Mouse (Mus musculus): ENCODE results near the gene Tex37.

Gene Tex37

DNA sequence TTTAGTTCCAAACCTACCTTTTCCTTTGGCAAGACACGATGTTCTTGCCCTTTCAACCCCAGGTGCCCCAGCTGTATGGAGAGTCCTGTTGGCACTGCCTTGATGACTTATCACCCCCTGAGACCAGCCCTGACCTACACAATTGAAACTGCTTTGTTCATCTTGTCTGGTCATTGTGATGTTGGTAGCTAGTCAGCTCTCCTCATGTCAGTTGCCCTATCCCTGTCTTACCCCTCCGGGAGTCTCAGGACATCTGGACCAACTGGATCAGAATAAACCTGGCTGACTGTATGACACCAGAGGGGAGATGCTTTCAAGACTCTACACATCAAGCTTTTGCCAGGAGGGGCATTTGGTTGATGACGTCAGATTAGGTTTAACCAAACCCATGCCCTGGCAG lies at the start of gene Tex37:
Gene Tex37, minus strand, starts transcription at position 101 of the 400 bp plus-strand sequence.
- ChIA-PET CTCF (interaction anchor here in 2 of 4 experiments (0.6 to 1.4 kb wide), 2 partner anchors 107 to 109 kb away, joined by 3 to 7 read pairs; no protein-coding TSS in a partner anchor), POLR2A (interaction anchor here in 1 of 4 experiments (1.2 kb wide), 1 partner anchor 34 kb away, joined by 6 read pairs; no protein-coding TSS in a partner anchor)

DNA sequence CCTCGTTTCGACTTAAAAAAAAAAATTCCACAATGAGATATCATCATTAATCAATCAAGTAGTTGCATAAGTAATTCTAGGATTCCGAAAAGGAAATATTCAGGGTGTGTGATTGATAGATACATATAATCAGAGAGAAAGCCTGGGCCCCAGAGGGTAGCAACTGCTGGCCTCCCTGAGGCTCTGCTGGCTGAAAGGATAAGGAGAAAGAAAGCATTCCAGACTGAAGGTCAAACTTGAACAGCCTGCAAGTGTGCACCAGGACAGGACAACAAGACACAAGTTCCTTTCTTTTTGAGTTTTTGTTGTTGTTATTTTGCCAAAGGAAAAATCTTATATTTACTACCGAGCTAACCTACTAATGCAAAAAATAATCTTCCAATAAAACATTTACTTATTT lies 49.6 kb upstream of the Tex37 start:
- CTCF ChIA-PET, result interaction anchor here in 2 of 4 experiments (0.9 to 1.3 kb wide), 2 partner anchors 87 to 156 kb away, joined by 3 read pairs; no protein-coding TSS in a partner anchor
- POLR2A ChIA-PET, result interaction anchor here in 2 of 4 experiments (0.9 to 4.8 kb wide), 7 partner anchors 8 to 144 kb away, joined by 3 to 39 read pairs (median 4); partner anchors contain the start of gene Foxi3 (in 2 of the 2)

DNA sequence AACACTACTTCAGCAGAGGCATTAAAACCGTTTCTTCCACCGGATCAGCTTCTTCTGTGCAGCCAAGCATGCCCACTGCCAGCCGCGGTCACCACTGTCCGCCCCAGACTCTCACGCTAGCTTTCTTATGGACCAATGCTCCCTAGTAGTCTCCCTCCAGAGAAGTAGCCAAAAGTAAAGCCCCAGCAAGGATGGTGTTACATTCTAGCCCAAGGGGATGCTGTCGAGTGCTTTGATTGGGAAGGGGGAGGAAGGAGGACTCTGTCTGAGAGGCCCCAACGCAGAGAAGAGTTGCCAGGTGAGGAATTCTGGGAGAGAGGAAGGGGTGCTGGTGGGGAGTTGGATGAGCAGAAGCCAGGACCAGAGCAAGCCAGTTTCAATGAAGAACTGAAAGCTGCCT lies 48.7 kb upstream of the Tex37 start:
- ChIA-PET CTCF (interaction anchor here in 2 of 4 experiments (0.6 to 1.3 kb wide), 3 partner anchors 86 to 156 kb away, joined by 3 read pairs; no protein-coding TSS in a partner anchor), POLR2A (interaction anchor here in 3 of 4 experiments (0.6 to 4.8 kb wide), 8 partner anchors 8 to 143 kb away, joined by 3 to 39 read pairs (median 4); partner anchors contain the start of gene Foxi3 (in 2 of the 3))

DNA sequence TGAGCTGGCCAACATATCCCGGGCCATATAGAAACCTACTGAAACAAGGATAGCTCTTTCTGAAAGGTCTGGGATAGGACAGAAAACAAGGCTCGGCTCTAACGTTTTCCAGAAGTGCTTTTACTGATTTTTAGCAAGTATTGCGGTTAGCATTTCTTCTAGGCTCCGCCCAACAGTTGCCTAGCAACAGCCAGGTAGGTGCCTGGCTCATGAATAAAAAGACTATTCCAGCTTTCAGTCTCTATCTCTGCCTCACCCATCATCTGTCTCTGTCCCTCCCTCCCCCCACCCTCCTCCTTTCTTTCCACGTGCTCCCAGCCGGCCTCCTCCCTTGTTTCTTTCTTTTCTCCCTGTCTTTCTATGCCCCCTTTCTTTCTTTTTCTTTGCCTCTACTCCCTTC lies 47.0 kb upstream of the Tex37 start:
- POLR2A ChIA-PET, result interaction anchor here in 2 of 4 experiments (0.7 to 4.8 kb wide), 5 partner anchors 9 to 1370 kb away, joined by 3 to 39 read pairs (median 6); partner anchors contain the start of gene Foxi3 (in 1 of the 2)
- CTCF ChIA-PET, result interaction anchor here in 2 of 4 experiments (0.6 to 0.7 kb wide), 2 partner anchors 12 to 334 kb away, joined by 3 to 6 read pairs; no protein-coding TSS in a partner anchor

DNA sequence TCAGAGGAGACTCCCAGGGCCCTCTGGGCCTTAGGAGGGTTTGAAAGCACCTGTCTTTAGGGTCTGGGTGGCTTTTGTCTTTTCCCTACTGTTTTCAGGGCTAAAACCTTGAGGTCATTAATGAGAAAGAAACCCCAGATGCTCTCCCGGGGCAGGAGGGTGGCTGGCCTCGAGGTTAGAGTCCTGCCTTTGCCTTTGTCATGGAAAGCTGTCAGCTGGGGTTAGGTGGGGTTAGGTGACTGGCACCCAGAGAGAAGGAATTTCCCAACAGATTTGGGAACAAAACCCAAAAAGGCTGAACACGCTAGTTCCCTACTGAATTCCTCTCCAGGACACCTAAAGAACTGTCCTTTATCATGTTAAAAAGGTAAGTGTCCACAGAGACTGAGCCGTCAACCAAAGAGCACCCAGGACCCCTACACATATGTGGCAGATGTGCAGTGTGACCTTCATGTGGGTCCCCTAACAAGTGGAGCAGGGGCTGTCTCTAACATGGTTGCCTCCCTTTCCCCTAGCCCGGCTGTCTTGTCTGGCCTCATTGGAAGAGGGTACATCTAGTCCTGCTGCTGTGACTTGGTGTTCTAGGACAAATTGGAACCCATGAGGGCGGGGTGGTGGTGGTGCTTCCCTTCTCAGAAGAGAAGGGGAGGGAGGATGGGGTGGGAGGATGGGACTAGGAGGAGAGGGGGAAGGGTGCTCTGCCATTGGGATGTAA lies 45.5 kb upstream of the Tex37 start:
- POLR2A ChIA-PET, result interaction anchor here in 2 of 4 experiments (0.6 to 2.0 kb wide), 18 partner anchors 8 to 999 kb away, joined by 3 to 12 read pairs (median 4); partner anchors contain the start of genes Eif2ak3 (in 1 of the 2) and Foxi3 (in 1 of the 2)

DNA sequence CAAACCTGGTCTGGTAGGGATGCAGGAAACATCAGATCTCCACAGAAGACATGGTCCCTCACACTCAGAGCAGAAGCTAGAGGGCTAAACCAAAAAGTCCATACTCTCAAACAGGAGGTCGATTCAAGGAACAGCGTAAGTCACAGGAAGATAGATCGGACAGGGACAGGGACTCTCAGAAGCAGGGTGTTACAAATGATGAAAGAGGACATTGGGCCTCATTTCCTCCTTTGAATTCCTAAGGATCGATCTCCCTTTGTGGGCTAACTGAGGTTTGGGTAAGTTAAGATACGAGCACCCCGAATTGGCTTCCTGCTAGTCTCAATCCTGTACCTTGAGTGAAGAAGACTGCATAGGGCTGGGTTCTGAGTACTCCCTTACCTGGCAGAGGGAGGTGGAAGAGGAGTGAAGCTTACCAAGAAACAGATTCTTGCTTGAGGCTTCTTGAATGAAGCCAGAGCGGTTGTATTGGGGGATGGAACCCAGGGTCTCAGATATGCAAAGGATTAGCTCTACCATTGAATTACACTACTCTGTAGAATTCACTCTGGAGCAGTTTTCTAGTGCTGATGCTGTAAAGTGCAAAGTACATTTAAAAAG lies 38.7 kb upstream of the Tex37 start:
- ChIA-PET POLR2A (interaction anchor here in 2 of 4 experiments (1.0 to 4.2 kb wide), 4 partner anchors 10 to 66 kb away, joined by 3 to 39 read pairs (median 6); no protein-coding TSS in a partner anchor), CTCF (interaction anchor here in 1 of 4 experiments (0.6 kb wide), 1 partner anchor 131 kb away, joined by 3 read pairs; no protein-coding TSS in a partner anchor)

More for the DNA sequence above, 45.5 kb upstream of the Tex37 start:
- CTCF ChIA-PET, result interaction anchor here (0.5 to 2.1 kb wide), 10 partner anchors 10 to 147 kb away, joined by 3 to 5 read pairs (median 4); no protein-coding TSS in a partner anchor

DNA sequence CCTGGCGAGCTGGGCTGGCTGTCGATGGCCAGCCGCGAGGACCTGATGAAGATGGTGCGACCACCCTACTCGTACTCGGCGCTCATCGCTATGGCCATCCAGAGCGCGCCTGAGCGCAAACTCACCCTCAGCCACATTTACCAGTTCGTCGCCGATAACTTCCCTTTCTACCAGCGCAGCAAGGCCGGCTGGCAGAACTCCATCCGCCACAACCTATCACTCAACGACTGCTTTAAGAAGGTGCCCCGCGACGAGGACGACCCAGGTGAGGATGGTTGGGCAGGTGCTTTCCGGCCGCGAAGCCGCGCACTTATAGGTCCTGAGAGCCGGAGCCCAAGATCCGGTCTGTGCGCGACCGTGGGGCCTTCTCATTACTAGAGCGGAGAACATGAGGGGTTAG lies 38.2 kb upstream of the Tex37 start:
- POLR2A ChIA-PET, result interaction anchor here in 3 of 4 experiments (0.6 to 4.2 kb wide), 9 partner anchors 10 to 113 kb away, joined by 3 to 39 read pairs (median 8); partner anchors contain the start of gene Eif2ak3 (in 1 of the 3)
- CTCF ChIA-PET, result interaction anchor here in 3 of 4 experiments (0.6 to 1.7 kb wide), 6 partner anchors 35 to 145 kb away, joined by 3 to 8 read pairs (median 4); no protein-coding TSS in a partner anchor

DNA sequence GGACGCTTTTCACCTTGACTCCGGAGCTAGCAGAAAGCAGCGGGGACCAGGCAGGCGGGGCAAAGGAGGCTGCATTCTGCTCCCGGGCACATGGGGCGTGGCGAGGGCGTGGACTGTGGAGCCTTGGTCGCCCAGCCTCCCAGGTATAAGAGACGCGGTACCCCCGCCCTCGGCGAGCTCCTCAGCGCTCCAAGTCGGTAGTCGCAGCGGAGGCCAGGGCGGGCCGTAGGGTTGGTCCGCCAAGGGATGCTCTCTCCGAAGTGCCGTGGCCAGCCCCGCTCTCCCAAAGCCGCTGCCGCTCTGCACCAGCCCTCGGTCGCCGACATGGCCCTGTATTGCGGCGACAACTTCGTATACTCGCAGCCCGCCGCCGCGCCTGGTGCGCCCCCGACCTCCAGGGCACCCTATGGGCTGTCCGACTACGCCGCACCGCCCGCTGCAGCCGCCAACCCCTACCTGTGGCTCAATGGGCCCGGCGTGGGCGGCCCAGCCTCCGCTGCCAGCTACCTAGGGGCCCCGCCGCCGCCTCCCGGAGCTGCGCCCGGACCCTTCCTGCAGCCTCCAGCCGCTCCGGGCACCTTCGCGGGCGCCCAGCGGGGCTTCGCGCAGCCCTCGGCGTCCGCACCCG lies 37.7 kb upstream of the Tex37 start, which contains the start of gene Foxi3:
Gene Foxi3, plus strand, starts transcription at position 247 of the 628 bp plus-strand sequence.
- CTCF ChIA-PET, result interaction anchor here (0.6 to 1.7 kb wide), 12 partner anchors 31 to 152 kb away, joined by 3 to 8 read pairs (median 4); no protein-coding TSS in a partner anchor

DNA sequence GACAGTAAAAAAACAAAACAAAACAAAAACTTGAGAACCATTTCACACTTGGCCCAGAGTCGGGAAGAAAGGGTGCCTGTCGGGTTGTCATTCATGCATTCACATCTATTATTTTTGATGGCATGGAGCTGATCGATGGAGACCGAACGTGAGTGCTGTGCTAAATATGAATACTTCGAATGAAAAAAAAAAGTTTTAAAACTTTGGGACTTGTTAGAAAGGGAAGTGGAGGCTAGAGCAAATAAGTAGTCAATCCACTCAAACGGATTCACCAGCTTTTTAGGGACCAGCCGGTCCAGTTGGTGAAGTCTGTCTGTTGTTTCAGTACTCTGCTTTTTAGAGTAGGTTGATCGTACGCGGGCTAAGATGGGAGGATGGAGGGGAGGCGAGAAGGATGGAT lies 37.1 kb upstream of the Tex37 start:
- ChIA-PET CTCF (interaction anchor here in 3 of 4 experiments (0.9 to 1.7 kb wide), 11 partner anchors 31 to 151 kb away, joined by 3 to 8 read pairs (median 4); no protein-coding TSS in a partner anchor), POLR2A (interaction anchor here in 2 of 4 experiments (0.5 to 4.2 kb wide), 13 partner anchors 8 to 751 kb away, joined by 3 to 39 read pairs (median 4); partner anchors contain the start of gene Eif2ak3 (in 1 of the 2))

More for the DNA sequence above, 37.7 kb upstream of the Tex37 start, which contains the start of gene Foxi3:
- POLR2A ChIA-PET, result interaction anchor here in 3 of 4 experiments (0.5 to 4.2 kb wide), 15 partner anchors 8 to 750 kb away, joined by 3 to 39 read pairs (median 4); partner anchors contain the start of gene Eif2ak3 (in 1 of the 3)

DNA sequence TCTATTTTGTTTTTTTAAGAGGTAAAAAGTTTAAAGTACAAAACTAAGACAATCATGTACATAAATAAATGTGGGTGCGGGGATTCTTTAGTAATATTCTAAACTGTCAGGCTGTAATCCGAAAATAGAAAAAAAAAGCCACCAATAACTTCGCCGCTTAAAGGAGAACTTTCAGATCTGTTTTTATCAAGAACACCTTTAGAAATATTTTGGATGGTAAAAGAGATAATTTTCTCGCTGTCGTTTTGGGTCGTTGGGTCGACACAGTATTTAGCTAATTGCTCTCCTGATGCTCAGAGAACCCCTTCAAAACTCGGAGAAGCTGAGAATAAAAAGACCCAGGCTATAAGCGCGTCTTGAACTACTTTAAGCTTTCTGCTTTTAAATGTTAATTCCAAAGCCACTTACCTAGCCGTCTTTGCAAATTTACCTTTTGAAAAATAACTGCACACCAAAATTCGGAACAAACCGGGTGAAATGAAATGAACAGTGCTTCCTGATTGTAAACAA lies 36.6 kb upstream of the Tex37 start:
- CTCF ChIA-PET, result interaction anchor here in 3 of 4 experiments (0.6 to 1.7 kb wide), 9 partner anchors 32 to 151 kb away, joined by 3 to 8 read pairs (median 3); no protein-coding TSS in a partner anchor
- POLR2A ChIA-PET, result interaction anchor here in 2 of 4 experiments (1.0 to 4.2 kb wide), 7 partner anchors 9 to 194 kb away, joined by 3 to 39 read pairs (median 9); partner anchors contain the start of gene Eif2ak3 (in 1 of the 2)

DNA sequence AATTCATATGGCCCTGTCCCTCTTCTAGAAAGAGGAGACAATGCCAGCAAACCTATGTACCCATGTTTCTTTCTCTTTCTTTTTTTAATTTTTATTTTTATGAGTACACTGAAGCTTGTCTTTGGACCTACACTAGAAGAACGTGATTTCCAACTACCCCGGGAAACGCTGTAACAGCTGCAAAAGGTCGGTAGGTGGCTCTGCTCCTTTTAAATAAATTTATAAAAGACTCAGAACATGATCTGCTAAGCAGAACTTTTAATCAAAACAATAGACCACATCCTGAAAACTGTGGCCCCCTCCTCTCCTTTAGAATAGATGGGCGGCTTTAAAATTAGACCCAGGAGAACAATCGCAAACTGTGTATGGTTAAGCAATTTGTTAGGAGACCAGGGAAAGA lies 35.3 kb upstream of the Tex37 start:
- ChIA-PET CTCF (interaction anchor here in 2 of 4 experiments (0.7 to 1.8 kb wide), 6 partner anchors 10 to 142 kb away, joined by 3 to 11 read pairs (median 4); no protein-coding TSS in a partner anchor), POLR2A (interaction anchor here in 1 of 4 experiments (0.7 to 1.6 kb wide), 2 partner anchors 35 to 168 kb away, joined by 3 to 6 read pairs; partner anchors contain the start of gene Tex37)

DNA sequence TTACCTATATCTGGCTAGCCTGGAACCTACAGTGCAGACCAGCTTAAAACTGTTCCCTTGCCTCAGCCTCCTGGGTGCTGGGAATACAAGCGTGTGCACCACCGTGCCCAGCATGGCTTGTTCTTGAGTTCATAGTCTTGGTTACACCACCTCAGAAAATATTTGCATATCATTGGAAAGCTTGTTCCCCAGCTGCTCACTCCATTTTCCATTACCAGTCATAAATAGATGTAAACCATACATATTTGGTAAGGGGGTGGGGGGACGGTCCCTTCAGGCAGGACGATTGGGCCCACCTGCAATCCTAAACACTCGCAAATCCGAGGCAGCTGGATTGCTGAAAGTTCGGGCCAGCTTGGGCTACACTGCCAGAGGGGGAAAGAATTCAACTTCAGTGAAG lies 34.5 kb upstream of the Tex37 start:
- ChIA-PET CTCF (interaction anchor here in 3 of 4 experiments (0.6 to 1.8 kb wide), 8 partner anchors 10 to 209 kb away, joined by 3 to 11 read pairs (median 4); no protein-coding TSS in a partner anchor), POLR2A (interaction anchor here in 2 of 4 experiments (0.7 to 1.6 kb wide), 4 partner anchors 10 to 167 kb away, joined by 3 to 6 read pairs (median 4); partner anchors contain the start of gene Tex37 (in 1 of the 2))

DNA sequence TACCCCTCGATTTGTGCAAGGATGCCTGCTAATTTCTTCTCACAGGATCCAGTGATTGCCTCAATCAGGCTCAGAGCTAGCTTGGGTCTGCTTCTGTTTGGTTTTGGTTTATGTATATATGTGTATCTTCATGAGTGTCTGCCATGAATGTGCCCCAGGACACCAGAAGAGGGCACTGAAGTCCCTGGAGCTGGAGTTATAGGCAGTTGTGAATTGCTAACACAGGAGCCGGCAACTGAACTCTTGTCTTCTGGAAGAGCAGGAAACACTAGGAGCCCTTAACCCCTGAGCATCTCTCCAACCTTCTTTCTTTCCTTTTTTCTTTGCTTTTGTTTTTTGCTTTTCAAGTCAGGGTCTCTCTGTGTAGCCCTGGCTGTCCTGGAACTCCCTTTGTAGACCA lies 13.1 kb upstream of the Tex37 start:
- CTCF ChIA-PET, result interaction anchor here in 1 of 4 experiments (0.6 to 1.7 kb wide), 5 partner anchors 10 to 590 kb away, joined by 3 to 7 read pairs (median 3); no protein-coding TSS in a partner anchor
- POLR2A ChIA-PET, result interaction anchor here in 1 of 4 experiments (1.0 kb wide), 1 partner anchor 82 kb away, joined by 3 read pairs; no protein-coding TSS in a partner anchor

DNA sequence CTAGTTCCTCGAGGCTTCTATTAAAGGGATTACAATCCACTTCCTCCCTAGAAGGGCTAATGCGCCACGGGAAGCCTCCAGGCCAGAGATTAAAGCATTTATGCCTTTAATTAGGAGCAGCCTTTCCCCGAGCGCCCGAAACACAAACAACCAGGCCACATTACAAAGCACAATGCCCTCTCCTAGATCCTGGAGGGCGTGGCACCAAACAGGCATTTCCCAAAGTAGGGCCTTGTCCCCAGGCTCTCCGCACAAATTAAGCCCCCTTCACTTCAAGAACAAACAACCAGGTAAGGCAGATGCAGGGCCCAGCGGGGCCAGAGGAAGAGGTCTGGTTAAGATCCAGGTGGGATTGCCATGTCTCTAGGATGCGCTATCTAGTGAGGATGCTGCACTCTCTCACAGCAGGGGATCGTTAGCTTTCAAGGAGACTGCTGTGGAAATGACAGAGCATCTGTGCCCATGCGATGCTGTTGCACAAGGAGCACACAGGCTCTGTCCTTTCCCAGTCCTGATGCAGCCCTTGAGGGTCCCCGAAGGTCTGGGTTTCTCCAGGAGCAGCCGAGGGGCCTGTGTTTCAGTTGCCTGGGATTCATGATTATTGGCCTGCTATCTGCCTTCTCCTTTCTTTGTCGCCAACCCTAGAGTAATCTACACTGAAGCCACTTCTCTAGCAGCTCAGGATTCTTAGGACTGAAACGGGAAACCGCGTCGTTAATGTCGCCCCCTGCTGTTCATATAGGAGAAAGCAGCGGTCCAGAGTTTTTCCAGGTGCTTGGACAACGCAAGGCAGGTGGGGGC lies 2.7 kb upstream of the Tex37 start:
- ChIA-PET POLR2A (interaction anchor here in 2 of 4 experiments (1.0 to 1.3 kb wide), 2 partner anchors 97 kb away, joined by 3 to 5 read pairs; no protein-coding TSS in a partner anchor), CTCF (interaction anchor here (0.5 to 3.1 kb wide), 49 partner anchors 8 to 247 kb away, joined by 3 to 16 read pairs (median 4); partner anchors contain the start of gene Foxi3 (in 2 of the 4))

DNA sequence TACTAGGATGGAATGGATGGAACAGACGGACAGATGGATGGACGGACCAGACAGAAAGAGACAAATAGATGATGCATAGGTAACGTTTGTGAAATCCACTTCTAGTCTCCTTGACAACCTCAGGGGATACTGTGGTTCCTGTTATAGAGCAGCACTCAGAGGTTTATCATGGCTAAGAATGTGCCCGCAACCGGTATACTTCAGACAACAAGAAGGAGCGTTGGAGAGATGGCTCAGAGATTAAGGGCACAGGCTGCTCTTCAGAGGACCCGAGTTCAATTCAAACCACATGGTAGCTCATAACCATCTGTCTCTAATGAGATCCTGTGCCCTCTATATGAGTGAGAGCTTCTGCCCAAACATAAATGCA lies 6.3 kb downstream of the Tex37 start:
- POLR2A ChIA-PET, result no interaction called here
- CTCF ChIA-PET, result interaction anchor here in 2 of 4 experiments (0.6 to 1.3 kb wide), 3 partner anchors 9 to 108 kb away, joined by 3 to 4 read pairs (median 3); no protein-coding TSS in a partner anchor
